In genomic region chr1:55192015-55192414, GRCm38 (mm10) we compare ENCODE assay signal across 9 mouse cellular contexts. TPM values are rescaled to one million over a fixed set of nuclear protein-coding genes. Genes with fewer than 3 reads are reported as not detected.
DNase-seq lines count a peak whose midpoint lies in the region; ATAC-seq and TF ChIP-seq lines count a peak whose summit lies in the region.
"Had no signal": no experiment of that assay in that cellular context is flagged by ENCODE, and none has a peak within 500 bp of the region (broad histone marks: within the 10 kb centered on the region; RNA-seq: fewer than 3 reads in every experiment).

No protein-coding gene starts in this region.

- TF ChIP-seq POLR2A in small intestine, adult 2 months (IDR thresholded peaks at IDR 0.05; ENCODE audit: low read depth, low read length): no peak

- no peak for TF ChIP-seq CTCF in small intestine, adult 2 months (IDR thresholded peaks at IDR 0.05; ENCODE audit: extremely low read depth, insufficient read length, insufficient replicate concordance, low read depth, low read length)

- WGBS in embryonic facial prominence, embryonic 15.5 days: 15% methylated on average over 8 of the region's 8 CpGs
- WGBS in limb, embryonic 13.5 days: 31% methylated on average over 8 of the region's 8 CpGs
- 15% methylated on average over 8 of the region's 8 CpGs for WGBS in small intestine, adult 2 months

- peaks cover 27% of the 10 kb centered on the region; the same call in 1 of the 2 replicates for H3K4me1 ChIP-seq in embryonic facial prominence, embryonic 15.5 days
- peaks cover 45% of the 10 kb centered on the region for H3K4me1 ChIP-seq in limb, embryonic 13.5 days
- H3K4me1 ChIP-seq in small intestine, adult 2 months (ENCODE audit: control insufficient read depth, insufficient read depth, insufficient read length, low read length): no peaks in the 10 kb centered on the region; the same call in 1 of the 2 replicates

- H3K4me3 ChIP-seq in embryonic facial prominence, embryonic 15.5 days (replicated peaks): peak overlapping the region; percentile 26; the same call in 1 of the 2 replicates
- 0 out of 2 replicates have a peak overlapping the region, but pooled peaks have one; percentile 15 for H3K4me3 ChIP-seq in limb, embryonic 13.5 days
- H3K4me3 ChIP-seq in small intestine, adult 2 months (ENCODE audit: low read depth, low read length): peak overlapping the region; percentile 38
- H3K4me3 ChIP-seq: erythroblast, embryonic 14.5 days had no signal

- peak; percentile 14 to 23 for DNase-seq in kidney, postnatal 36 days
- DNase-seq in kidney, adult 11 months: no peak
- no peak for DNase-seq in urinary bladder, postnatal 25 days (ENCODE audit: low spot score)
- no peak for DNase-seq in spleen, postnatal 10 days (ENCODE audit: low spot score in 2 of 2)
- DNase-seq in layer of hippocampus, adult 18-20 months (ENCODE audit: low spot score in 2 of 2): no peak

- peak overlapping the region; percentile 40 for H3K27ac ChIP-seq in embryonic facial prominence, embryonic 15.5 days (replicated peaks)
- H3K27ac ChIP-seq in limb, embryonic 13.5 days: no peak overlapping the region
- H3K27ac ChIP-seq in small intestine, adult 2 months (ENCODE audit: insufficient read depth, low read depth, low read length): no peak overlapping the region

- no peak for ATAC-seq in embryonic facial prominence, embryonic 15.5 days (ENCODE audit: insufficient number of reproducible peaks, low FRiP score, low TSS enrichment, low read depth)
- no peak for ATAC-seq in limb, embryonic 13.5 days (ENCODE audit: low FRiP score, low read depth)

- no peak overlapping the region for H3K9ac ChIP-seq in embryonic facial prominence, embryonic 15.5 days
- no peak overlapping the region for H3K9ac ChIP-seq in limb, embryonic 13.5 days

- no peaks in the 10 kb centered on the region for H3K27me3 ChIP-seq in embryonic facial prominence, embryonic 15.5 days
- no peaks in the 10 kb centered on the region for H3K27me3 ChIP-seq in limb, embryonic 13.5 days
- no peaks in the 10 kb centered on the region for H3K27me3 ChIP-seq in small intestine, adult 2 months (ENCODE audit: control insufficient read depth, insufficient read depth, low read length)

- 0 out of 2 replicates have a peak, but pooled peaks cover 6% of the 10 kb centered on the region for H3K36me3 ChIP-seq in embryonic facial prominence, embryonic 15.5 days
- H3K36me3 ChIP-seq in limb, embryonic 13.5 days: peaks cover 58% of the 10 kb centered on the region
- H3K36me3 ChIP-seq in small intestine, adult 2 months (ENCODE audit: control insufficient read depth, insufficient read depth, low read length): no peaks in the 10 kb centered on the region

- H3K4me2 ChIP-seq in embryonic facial prominence, embryonic 15.5 days (replicated peaks): peak overlapping the region; percentile 42
- H3K4me2 ChIP-seq in limb, embryonic 13.5 days (replicated peaks): peak overlapping the region; percentile 41

- no peaks in the 10 kb centered on the region for H3K9me3 ChIP-seq in embryonic facial prominence, embryonic 15.5 days (replicated peaks)
- H3K9me3 ChIP-seq in limb, embryonic 13.5 days: no peaks in the 10 kb centered on the region

RNA-seq across cellular contexts. Expression of gene Rftn2, which starts 34.6 kb away (rescaled TPM):
- 23.1 and 23.3 TPM in 2 replicates for polyA plus RNA-seq in embryonic facial prominence, embryonic 15.5 days (2015; fragmentation: Nextera tagmentation; extraction: Ambion mirVana)
- polyA plus RNA-seq in limb, embryonic 13.5 days (2015; fragmentation: Nextera tagmentation; extraction: Ambion mirVana): 34.5 and 37.0 TPM in 2 replicates
- polyA plus RNA-seq in small intestine, adult 2 months (2012; rRNA removed): 0.53 and 0.85 TPM in 2 replicates
- total RNA-seq in layer of hippocampus, adult 18-20 months (2021): 10 to 100 TPM; 35.6 to 36.4 TPM
- polyA plus RNA-seq: erythroblast, embryonic 14.5 days had no signal

RNA-seq across cellular contexts. Expression of gene Mars2, which starts 45.0 kb away (rescaled TPM):
- 2.4 and 2.5 TPM in 2 replicates for polyA plus RNA-seq in embryonic facial prominence, embryonic 15.5 days (2015; fragmentation: Nextera tagmentation; extraction: Ambion mirVana)
- 2.5 and 2.7 TPM in 2 replicates for polyA plus RNA-seq in limb, embryonic 13.5 days (2015; fragmentation: Nextera tagmentation; extraction: Ambion mirVana)
- polyA plus RNA-seq in small intestine, adult 2 months (2012; rRNA removed): 1.4 and 1.7 TPM in 2 replicates
- total RNA-seq in layer of hippocampus, adult 18-20 months (2021): 1 to 10 TPM; 8.1 to 8.6 TPM

Comparison
In these comparisons a context has a peak if more than half of its experiments do, and no peak if none do; other contexts are left out.
1. DNase-seq: peak in kidney, postnatal 36 days (2 of 2); none in kidney, adult 11 months (single experiment), urinary bladder, postnatal 25 days (single experiment), spleen, postnatal 10 days (0 of 2) and layer of hippocampus, adult 18-20 months (0 of 2).
2. RNA of gene Rftn2, which starts 34.6 kb away (polyA plus RNA-seq): 34.5 to 37.0 TPM in limb, embryonic 13.5 days and 23.1 to 23.3 TPM in embryonic facial prominence, embryonic 15.5 days; 0.53 to 0.85 TPM in small intestine, adult 2 months; every median in the first group is over 10 times any median in the second.
3. Peak in every context shown above with its lines, with median percentiles within 50 percentile points of each other: H3K4me3 ChIP-seq.